ENCODE assay signal across 8 mouse cellular contexts in genomic region chr17:35839002-35839401, GRCm38 (mm10). TPM values are rescaled to one million over a fixed set of nuclear protein-coding genes. Genes with fewer than 3 reads are reported as not detected.
A peak's percentile ranks its signal among the peaks of the same experiment; 100 is the strongest.
DNase-seq lines count a peak whose midpoint lies in the region; ATAC-seq and TF ChIP-seq lines count a peak whose summit lies in the region.
"Not testable (repeated sequence)": the region's sequence is repeated elsewhere in the genome, so short reads cannot be mapped to it uniquely, and the experiment has no call there.

No protein-coding gene starts in this region.

- not testable (repeated sequence) for TF ChIP-seq CTCF in liver, postnatal 0 days (IDR thresholded peaks at IDR 0.05; ENCODE audit: low read depth); testis, adult 2 months (IDR thresholded peaks at IDR 0.05; ENCODE audit: control insufficient read depth, insufficient read depth, insufficient replicate concordance, low read depth, low read length)

- in situ Hi-C loops in ES-E14 (cut with MboI; ENCODE audit: low sequenced_read_pairs in 2 of 2, unreplicated experiment in 2 of 2), result not testable (repeated sequence)

- peak overlapping the region; percentile 58; the same call in 1 of the 2 replicates for H3K9ac ChIP-seq in ES-E14 (ENCODE audit: insufficient read depth, low read depth, low read length, poor library complexity, severe bottlenecking)
- not testable (repeated sequence) for H3K9ac ChIP-seq in embryonic facial prominence, embryonic 15.5 days
- H3K9ac ChIP-seq in hindbrain, embryonic 16.5 days (ENCODE audit: low read depth, low read length), result peak overlapping the region; percentile 62
- peak overlapping the region; percentile 57 for H3K9ac ChIP-seq in liver, postnatal 0 days (replicated peaks)
- peak overlapping the region; percentile 93 for H3K9ac ChIP-seq in midbrain, embryonic 16.5 days (ENCODE audit: low read depth, low read length)

- not testable (repeated sequence) for H3K27ac ChIP-seq in ES-E14 (ENCODE audit: insufficient read depth, low read depth, low read length, poor library complexity, severe bottlenecking)
- peak overlapping the region; percentile 94 for H3K27ac ChIP-seq in embryonic facial prominence, embryonic 15.5 days (replicated peaks)
- H3K27ac ChIP-seq in heart, embryonic 10.5 days, result peak overlapping the region; percentile 98
- peak overlapping the region; percentile 95 for H3K27ac ChIP-seq in hindbrain, embryonic 16.5 days (ENCODE audit: low read depth, low read length)
- H3K27ac ChIP-seq in liver, postnatal 0 days (ENCODE audit: low read depth), result peak overlapping the region; percentile 91
- H3K27ac ChIP-seq in midbrain, embryonic 16.5 days (ENCODE audit: low read length), result peak overlapping the region; percentile 97
- peak overlapping the region; percentile 36; the same call in 1 of the 2 replicates for H3K27ac ChIP-seq in testis, adult 2 months (ENCODE audit: control insufficient read depth, insufficient read depth, low read depth, low read length)

- peak overlapping the region; percentile 62 to 96; a peak in 2 of 4 replicates for H3K4me3 ChIP-seq in ES-E14 (ENCODE audit: insufficient read depth in 1 of 2, low read depth in 1 of 2, low read length in 2 of 2, poor library complexity in 1 of 2, severe bottlenecking in 1 of 2)
- H3K4me3 ChIP-seq in embryonic facial prominence, embryonic 15.5 days (replicated peaks), result peak overlapping the region; percentile 81
- H3K4me3 ChIP-seq in heart, embryonic 10.5 days, result peak overlapping the region; percentile 80
- H3K4me3 ChIP-seq in hindbrain, embryonic 16.5 days (ENCODE audit: low read length), result peak overlapping the region; percentile 77
- peak overlapping the region; percentile 82 for H3K4me3 ChIP-seq in liver, postnatal 0 days (ENCODE audit: low read depth, low read length)
- H3K4me3 ChIP-seq in midbrain, embryonic 16.5 days (ENCODE audit: low read depth, low read length), result peak overlapping the region; percentile 72
- not testable (repeated sequence) for H3K4me3 ChIP-seq in testis, adult 2 months (ENCODE audit: control insufficient read depth, low read depth, low read length)

- not testable (repeated sequence) for TF ChIP-seq EP300 in liver, postnatal 0 days (IDR thresholded peaks at IDR 0.05; ENCODE audit: low read depth)

- H3K27me3 ChIP-seq in embryonic facial prominence, embryonic 15.5 days; heart, embryonic 10.5 days (ENCODE audit: insufficient read depth, poor library complexity, severe bottlenecking); hindbrain, embryonic 16.5 days (replicated peaks; ENCODE audit: control insufficient read depth, insufficient read depth, low read length); liver, postnatal 0 days (ENCODE audit: insufficient read depth, low read length); midbrain, embryonic 16.5 days (ENCODE audit: control insufficient read depth, insufficient read depth, low read depth, low read length); testis, adult 2 months (ENCODE audit: control insufficient read depth, insufficient read depth, low read length): not testable (repeated sequence)

- WGBS in embryonic facial prominence, embryonic 15.5 days, result 36% methylated on average over 3 of the region's 3 CpGs
- WGBS in heart, embryonic 10.5 days, result 59% methylated on average over 3 of the region's 3 CpGs
- 60% methylated on average over 3 of the region's 3 CpGs for WGBS in hindbrain, embryonic 16.5 days
- WGBS in liver, postnatal 0 days (ENCODE audit: insufficient replicate concordance), result 63% methylated on average over 3 of the region's 3 CpGs
- 56% methylated on average over 3 of the region's 3 CpGs for WGBS in midbrain, embryonic 16.5 days

- not testable (repeated sequence) for TF ChIP-seq POLR2A in testis, adult 2 months (IDR thresholded peaks at IDR 0.05; ENCODE audit: control insufficient read depth, low read depth, low read length)

- H3K36me3 ChIP-seq in ES-E14 (ENCODE audit: control insufficient read depth, insufficient read depth, low read length, poor library complexity, severe bottlenecking), result peaks cover 28% of the 10 kb centered on the region
- H3K36me3 ChIP-seq in embryonic facial prominence, embryonic 15.5 days, result peaks cover 24% of the 10 kb centered on the region
- peaks cover 29% of the 10 kb centered on the region for H3K36me3 ChIP-seq in heart, embryonic 10.5 days
- peaks cover 17% of the 10 kb centered on the region for H3K36me3 ChIP-seq in hindbrain, embryonic 16.5 days (ENCODE audit: control insufficient read depth, insufficient read depth, low read length)
- H3K36me3 ChIP-seq in liver, postnatal 0 days (replicated peaks; ENCODE audit: insufficient read depth, low read length), result peaks cover 25% of the 10 kb centered on the region
- peaks cover 17% of the 10 kb centered on the region for H3K36me3 ChIP-seq in midbrain, embryonic 16.5 days (ENCODE audit: control insufficient read depth, insufficient read depth, low read length)
- H3K36me3 ChIP-seq in testis, adult 2 months (ENCODE audit: control insufficient read depth, insufficient read depth, low read length), result not testable (repeated sequence)

- intact Hi-C loops in left cerebral cortex, postnatal 4 days (cut with DNase I), result not testable (repeated sequence)

- DNase-seq in ES-E14 (ENCODE audit: low read depth, low spot score); heart, embryonic 10.5 days (ENCODE audit: low spot score); liver, postnatal 0 days: not testable (repeated sequence)
- DNase-seq in left cerebral cortex, postnatal 4 days, result peak; percentile 38

- ATAC-seq in embryonic facial prominence, embryonic 15.5 days (ENCODE audit: insufficient number of reproducible peaks, low FRiP score, low TSS enrichment, low read depth); hindbrain, embryonic 16.5 days; liver, postnatal 0 days; midbrain, embryonic 16.5 days: not testable (repeated sequence)

- H3K4me1 ChIP-seq in ES-E14 (ENCODE audit: control insufficient read depth in 2 of 2, insufficient read depth in 2 of 2, low read length in 2 of 2, poor library complexity in 1 of 2), result peaks cover 8 to 13% of the 10 kb centered on the region in 2 experiments
- peaks cover 36% of the 10 kb centered on the region for H3K4me1 ChIP-seq in embryonic facial prominence, embryonic 15.5 days
- peaks cover 31% of the 10 kb centered on the region for H3K4me1 ChIP-seq in heart, embryonic 10.5 days
- H3K4me1 ChIP-seq in hindbrain, embryonic 16.5 days (ENCODE audit: control insufficient read depth, insufficient read depth, low read depth, low read length), result peaks cover 39% of the 10 kb centered on the region
- H3K4me1 ChIP-seq in liver, postnatal 0 days (ENCODE audit: insufficient read depth), result peaks cover 54% of the 10 kb centered on the region
- peaks cover 32% of the 10 kb centered on the region for H3K4me1 ChIP-seq in midbrain, embryonic 16.5 days (ENCODE audit: control insufficient read depth, insufficient read depth, low read length)
- peaks cover 21% of the 10 kb centered on the region for H3K4me1 ChIP-seq in testis, adult 2 months (ENCODE audit: control insufficient read depth, insufficient read depth, low read length)

- H3K9me3 ChIP-seq in ES-E14 (ENCODE audit: control insufficient read depth, insufficient read depth, low read depth, low read length); embryonic facial prominence, embryonic 15.5 days (replicated peaks); heart, embryonic 10.5 days; hindbrain, embryonic 16.5 days (ENCODE audit: control insufficient read depth, low read length); liver, postnatal 0 days (ENCODE audit: low read length); midbrain, embryonic 16.5 days (replicated peaks; ENCODE audit: control insufficient read depth, low read length, poor library complexity, severe bottlenecking): not testable (repeated sequence)

- peak overlapping the region; percentile 76 for H3K4me2 ChIP-seq in embryonic facial prominence, embryonic 15.5 days (replicated peaks)
- peak overlapping the region; percentile 74 for H3K4me2 ChIP-seq in hindbrain, embryonic 16.5 days (ENCODE audit: low read length)
- peak overlapping the region; percentile 93 for H3K4me2 ChIP-seq in liver, postnatal 0 days (ENCODE audit: low read depth, low read length)
- H3K4me2 ChIP-seq in midbrain, embryonic 16.5 days (ENCODE audit: low read length), result peak overlapping the region; percentile 62

RNA-seq across cellular contexts. Expression of gene Tubb5, which starts 0.9 kb away (rescaled TPM):
- total RNA-seq in ES-E14 (2012; rRNA removed), result 1,077 and 1,157 TPM in 2 replicates
- polyA plus RNA-seq in embryonic facial prominence, embryonic 15.5 days (2015; fragmentation: Nextera tagmentation; extraction: Ambion mirVana), result 823 TPM in 2 replicates
- 911 and 1,091 TPM in 2 replicates for polyA plus RNA-seq in heart, embryonic 10.5 days (2016; fragmentation: Nextera tagmentation; extraction: Ambion mirVana)
- polyA plus RNA-seq in hindbrain, embryonic 16.5 days (2015; fragmentation: Nextera tagmentation; extraction: Ambion mirVana), result 1,705 and 1,762 TPM in 2 replicates
- 1,000 to 10,000 TPM; 2,525 to 2,580 TPM for total RNA-seq in left cerebral cortex, postnatal 4 days (2021)
- polyA plus RNA-seq in liver, postnatal 0 days (2015; fragmentation: Nextera tagmentation; extraction: Ambion mirVana), result 198 and 213 TPM in 2 replicates
- 1,852 and 1,913 TPM in 2 replicates for polyA plus RNA-seq in midbrain, embryonic 16.5 days (2015; fragmentation: Nextera tagmentation; extraction: Ambion mirVana)
- 54.0 and 59.4 TPM in 2 replicates for polyA plus RNA-seq in testis, adult 2 months (2012; rRNA removed)

RNA-seq across cellular contexts. Expression of gene Mdc1, which starts 2.3 kb away (rescaled TPM):
- total RNA-seq in ES-E14 (2012; rRNA removed), result 23.8 and 31.7 TPM in 2 replicates
- 12.0 and 16.1 TPM in 2 replicates for polyA plus RNA-seq in embryonic facial prominence, embryonic 15.5 days (2015; fragmentation: Nextera tagmentation; extraction: Ambion mirVana)
- 25.3 and 29.1 TPM in 2 replicates for polyA plus RNA-seq in heart, embryonic 10.5 days (2016; fragmentation: Nextera tagmentation; extraction: Ambion mirVana)
- polyA plus RNA-seq in hindbrain, embryonic 16.5 days (2015; fragmentation: Nextera tagmentation; extraction: Ambion mirVana), result 9.3 and 11.2 TPM in 2 replicates
- total RNA-seq in left cerebral cortex, postnatal 4 days (2021), result 10 to 100 TPM; 30.1 to 30.4 TPM
- polyA plus RNA-seq in liver, postnatal 0 days (2015; fragmentation: Nextera tagmentation; extraction: Ambion mirVana), result 2.5 and 3.3 TPM in 2 replicates
- polyA plus RNA-seq in midbrain, embryonic 16.5 days (2015; fragmentation: Nextera tagmentation; extraction: Ambion mirVana), result 8.6 and 10.3 TPM in 2 replicates
- polyA plus RNA-seq in testis, adult 2 months (2012; rRNA removed), result 73.7 and 81.1 TPM in 2 replicates

RNA-seq across cellular contexts. Expression of gene Flot1, which starts 16.0 kb away (rescaled TPM):
- total RNA-seq in ES-E14 (2012; rRNA removed), result 31.6 and 34.6 TPM in 2 replicates
- polyA plus RNA-seq in embryonic facial prominence, embryonic 15.5 days (2015; fragmentation: Nextera tagmentation; extraction: Ambion mirVana), result 64.4 and 72.6 TPM in 2 replicates
- polyA plus RNA-seq in heart, embryonic 10.5 days (2016; fragmentation: Nextera tagmentation; extraction: Ambion mirVana), result 66.2 and 71.7 TPM in 2 replicates
- 131 and 150 TPM in 2 replicates for polyA plus RNA-seq in hindbrain, embryonic 16.5 days (2015; fragmentation: Nextera tagmentation; extraction: Ambion mirVana)
- total RNA-seq in left cerebral cortex, postnatal 4 days (2021), result 100 to 1,000 TPM; 113 TPM
- polyA plus RNA-seq in liver, postnatal 0 days (2015; fragmentation: Nextera tagmentation; extraction: Ambion mirVana), result 25.9 and 31.3 TPM in 2 replicates
- polyA plus RNA-seq in midbrain, embryonic 16.5 days (2015; fragmentation: Nextera tagmentation; extraction: Ambion mirVana), result 102 and 104 TPM in 2 replicates
- polyA plus RNA-seq in testis, adult 2 months (2012; rRNA removed), result 13.7 and 14.1 TPM in 2 replicates

RNA-seq across cellular contexts. Expression of gene Ier3, which starts 17.5 kb away (rescaled TPM):
- 29.3 and 32.3 TPM in 2 replicates for total RNA-seq in ES-E14 (2012; rRNA removed)
- polyA plus RNA-seq in embryonic facial prominence, embryonic 15.5 days (2015; fragmentation: Nextera tagmentation; extraction: Ambion mirVana), result 28.7 and 30.2 TPM in 2 replicates
- 13.2 and 16.8 TPM in 2 replicates for polyA plus RNA-seq in heart, embryonic 10.5 days (2016; fragmentation: Nextera tagmentation; extraction: Ambion mirVana)
- polyA plus RNA-seq in hindbrain, embryonic 16.5 days (2015; fragmentation: Nextera tagmentation; extraction: Ambion mirVana), result 14.5 and 17.2 TPM in 2 replicates
- 1 to 10 TPM; 4.8 to 5.1 TPM for total RNA-seq in left cerebral cortex, postnatal 4 days (2021)
- 15.4 and 18.6 TPM in 2 replicates for polyA plus RNA-seq in liver, postnatal 0 days (2015; fragmentation: Nextera tagmentation; extraction: Ambion mirVana)
- 8.9 and 10.5 TPM in 2 replicates for polyA plus RNA-seq in midbrain, embryonic 16.5 days (2015; fragmentation: Nextera tagmentation; extraction: Ambion mirVana)
- polyA plus RNA-seq in testis, adult 2 months (2012; rRNA removed), result 1.4 TPM in 2 replicates

RNA-seq across cellular contexts. Expression of gene Nrm, which starts 22.1 kb away (rescaled TPM):
- 24.7 and 43.0 TPM in 2 replicates for total RNA-seq in ES-E14 (2012; rRNA removed)
- 53.2 and 55.2 TPM in 2 replicates for polyA plus RNA-seq in embryonic facial prominence, embryonic 15.5 days (2015; fragmentation: Nextera tagmentation; extraction: Ambion mirVana)
- 56.5 and 58.3 TPM in 2 replicates for polyA plus RNA-seq in heart, embryonic 10.5 days (2016; fragmentation: Nextera tagmentation; extraction: Ambion mirVana)
- polyA plus RNA-seq in hindbrain, embryonic 16.5 days (2015; fragmentation: Nextera tagmentation; extraction: Ambion mirVana), result 20.8 and 22.3 TPM in 2 replicates
- total RNA-seq in left cerebral cortex, postnatal 4 days (2021), result 1 to 10 TPM; 6.1 to 7.0 TPM
- polyA plus RNA-seq in liver, postnatal 0 days (2015; fragmentation: Nextera tagmentation; extraction: Ambion mirVana), result 15.5 and 15.8 TPM in 2 replicates
- polyA plus RNA-seq in midbrain, embryonic 16.5 days (2015; fragmentation: Nextera tagmentation; extraction: Ambion mirVana), result 13.5 and 14.6 TPM in 2 replicates
- 179 and 201 TPM in 2 replicates for polyA plus RNA-seq in testis, adult 2 months (2012; rRNA removed)
